Mouse (Mus musculus) hindbrain, embryonic 12.5 days (tissue): ENCODE data around the gene Arhgap4. TPM values are rescaled to one million over a fixed set of nuclear protein-coding genes. Genes with fewer than 3 reads are reported as not detected.

Source experiments
- ATAC-seq: fragments of 200-750 bp; cut with Nextera tagmentation; 2 replicates; pipeline ENCODE4 v1.8.0; 2017; ENCODE audit warnings: moderate TSS enrichment; ENCODE audit not compliant: low FRiP score
- H3K27ac ChIP-seq: fragments of 300-500 bp; sonication (generic); 2 replicates; pipeline ENCODE4 v1.5.1; 2016; ENCODE audit warnings: mild to moderate bottlenecking
- H3K27me3 ChIP-seq: fragments of 300-500 bp; sonication (generic); 2 replicates; pipeline ENCODE4 v1.6.1; 2016; ENCODE audit warnings: mild to moderate bottlenecking
- H3K36me3 ChIP-seq: fragments of 300-500 bp; sonication (generic); 2 replicates; pipeline ENCODE4 v1.6.1; 2016; ENCODE audit warnings: mild to moderate bottlenecking
- H3K4me1 ChIP-seq: fragments of 300-500 bp; sonication (generic); 2 replicates; pipeline ENCODE4 v1.6.1; 2016
- H3K4me2 ChIP-seq: fragments of 300-500 bp; sonication (generic); replicated peaks from 2 replicates; pipeline ENCODE4 v1.6.1; 2016; ENCODE audit warnings: mild to moderate bottlenecking
- H3K4me3 ChIP-seq: fragments of 300-500 bp; sonication (generic); 2 replicates; pipeline ENCODE4 v1.5.1; 2016; ENCODE audit warnings: mild to moderate bottlenecking
- H3K9ac ChIP-seq: fragments of 300-500 bp; sonication (generic); 2 replicates; pipeline ENCODE4 v1.6.1; 2016; ENCODE audit warnings: mild to moderate bottlenecking, moderate library complexity
- H3K9me3 ChIP-seq: fragments of 300-500 bp; sonication (generic); replicated peaks from 2 replicates; pipeline ENCODE4 v1.6.1; 2016; ENCODE audit warnings: mild to moderate bottlenecking
- WGBS: fragments of 180-500 bp; shearing (Covaris S2); methylation state at CpG from one replicate; pipeline ENCODE4 v1.1.7; 2016; 5-methylcytosine and 5-hydroxymethylcytosine counted together
- polyA plus RNA-seq: library from polyadenylated mRNA; unstranded; fragments of >200 nt; fragmentation: Nextera tagmentation; extraction: Ambion mirVana; gene quantifications from 2 replicates; pipeline ENCODE4 v1.2.1, GENCODE M21; 2016

Arhgap4 gene
- polyA plus RNA-seq, 1 experiment from 2014 or later, result 3.4 TPM

- H3K4me1 ChIP-seq, result no peaks in the 10 kb centered on the region
- no peak overlapping the region for H3K9ac ChIP-seq
- peak; percentile 62; the same call in 1 of the 2 replicates for ATAC-seq
- no peaks in the 10 kb centered on the region for H3K9me3 ChIP-seq
- no peak overlapping the region for H3K27ac ChIP-seq
- 36% methylated on average over 4 of the region's 4 CpGs for WGBS
- peaks cover 94% of the 10 kb centered on the region for H3K36me3 ChIP-seq
- H3K27me3 ChIP-seq, result no peaks in the 10 kb centered on the region
- H3K4me2 ChIP-seq, result no peak overlapping the region
- H3K4me3 ChIP-seq, result no peak overlapping the region
Measured at GRCm38 (mm10) chrX:73948647-73949046, 27.0 kb upstream of the Arhgap4 start.

DNA sequence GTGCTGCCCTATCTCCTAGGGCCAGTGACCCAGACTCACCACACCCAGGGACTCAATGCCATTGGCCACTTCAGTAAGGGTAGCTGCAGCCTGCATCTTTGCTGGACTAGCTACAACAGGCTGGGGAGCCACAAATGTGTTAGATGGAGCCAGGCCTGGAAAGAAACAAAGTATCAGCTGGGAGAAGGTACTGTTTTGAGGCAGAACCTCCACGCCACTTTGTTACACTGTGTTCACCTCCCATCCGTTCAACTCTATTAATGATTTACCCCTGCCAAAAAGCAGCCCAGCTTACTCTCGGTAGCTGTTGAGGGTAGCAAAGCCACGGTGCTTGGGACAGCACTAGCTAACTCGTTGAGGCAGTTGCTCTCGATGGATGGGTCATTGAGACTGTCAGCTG lies 25.2 kb upstream of the Arhgap4 start:
- Histone ChIP-seq H3K4me2 (no peak overlapping the region), H3K27me3 (no peaks in the 10 kb centered on the region), H3K4me3 (no peak overlapping the region), H3K36me3 (peaks cover 89% of the 10 kb centered on the region), H3K27ac (no peak overlapping the region), H3K4me1 (no peaks in the 10 kb centered on the region), H3K9me3 (no peaks in the 10 kb centered on the region), H3K9ac (no peak overlapping the region)
- 80% methylated on average over 6 of the region's 6 CpGs for WGBS
- ATAC-seq, result no peak

DNA sequence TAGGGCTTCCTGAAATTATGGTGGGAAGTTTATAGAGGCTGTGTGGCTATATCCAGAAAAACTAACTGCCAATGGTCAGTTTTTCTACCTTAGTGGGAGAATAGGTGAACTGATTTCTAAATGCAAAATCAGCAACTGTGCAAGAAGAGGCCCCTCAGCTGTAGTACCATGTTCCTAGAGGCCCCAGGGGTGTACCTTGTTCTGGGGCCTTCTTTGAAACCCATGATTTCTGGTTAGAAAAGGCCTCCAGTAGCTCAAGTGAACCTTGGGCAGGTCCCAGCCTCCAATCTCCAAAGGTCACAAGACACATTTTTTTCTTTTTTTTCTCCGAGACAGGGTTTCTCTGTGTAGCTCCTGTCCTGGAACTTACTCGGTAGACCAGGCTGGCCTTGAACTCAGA lies 20.6 kb upstream of the Arhgap4 start:
- Histone ChIP-seq H3K9me3 (no peaks in the 10 kb centered on the region), H3K4me3 (no peak overlapping the region), H3K27me3 (no peaks in the 10 kb centered on the region), H3K9ac (no peak overlapping the region), H3K27ac (no peak overlapping the region), H3K4me2 (no peak overlapping the region), H3K4me1 (no peaks in the 10 kb centered on the region), H3K36me3 (peaks cover 53% of the 10 kb centered on the region)
- 80% methylated on average over 2 of the region's 2 CpGs for WGBS
- no peak for ATAC-seq

DNA sequence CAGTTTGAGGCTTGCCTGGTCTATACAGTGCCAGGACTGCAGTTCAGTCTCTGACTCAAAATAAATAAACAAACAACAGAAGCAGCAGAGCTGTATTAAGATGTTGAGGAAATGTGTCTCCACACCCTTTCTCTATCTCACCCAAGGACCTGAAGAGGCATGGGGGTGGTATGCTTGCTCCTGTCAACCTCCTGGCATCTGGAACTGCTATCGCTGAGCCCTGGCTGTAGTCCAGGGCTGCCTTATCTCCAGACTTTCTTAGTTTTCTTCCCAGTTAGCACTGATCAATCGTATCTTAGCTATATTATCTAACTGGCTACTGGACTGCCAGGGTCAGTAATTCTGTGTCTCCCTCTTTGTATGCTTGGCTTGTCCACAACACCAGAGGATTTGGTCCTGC lies 20.2 kb upstream of the Arhgap4 start:
- WGBS, result 94% methylated on average over 2 of the region's 2 CpGs
- Histone ChIP-seq H3K9me3 (no peaks in the 10 kb centered on the region), H3K36me3 (peaks cover 49% of the 10 kb centered on the region), H3K4me2 (no peak overlapping the region), H3K27ac (no peak overlapping the region), H3K4me3 (no peak overlapping the region), H3K9ac (no peak overlapping the region), H3K4me1 (no peaks in the 10 kb centered on the region), H3K27me3 (no peaks in the 10 kb centered on the region)
- ATAC-seq, result no peak

DNA sequence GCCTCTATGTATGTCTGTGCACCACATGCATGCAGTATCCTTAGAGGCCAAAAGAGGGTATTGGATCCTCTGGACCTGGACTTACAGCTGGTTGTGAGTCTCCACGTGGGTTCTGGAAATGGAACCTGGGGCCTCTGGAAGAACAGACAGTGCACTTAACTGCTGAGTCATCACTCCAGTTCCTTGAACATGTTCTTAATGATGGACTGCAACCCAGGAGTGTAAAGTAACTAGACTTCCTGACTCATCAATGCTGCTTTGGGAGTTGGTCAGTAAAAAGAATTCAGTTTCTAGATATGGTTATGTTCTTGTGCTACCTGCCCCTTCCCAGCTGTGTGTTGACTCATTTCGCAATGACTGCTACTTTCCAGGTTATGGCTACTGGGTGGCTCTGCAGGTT lies 10.2 kb upstream of the Arhgap4 start:
- H3K9me3 ChIP-seq, result no peaks in the 10 kb centered on the region
- 80% methylated on average over 2 of the region's 2 CpGs for WGBS

DNA sequence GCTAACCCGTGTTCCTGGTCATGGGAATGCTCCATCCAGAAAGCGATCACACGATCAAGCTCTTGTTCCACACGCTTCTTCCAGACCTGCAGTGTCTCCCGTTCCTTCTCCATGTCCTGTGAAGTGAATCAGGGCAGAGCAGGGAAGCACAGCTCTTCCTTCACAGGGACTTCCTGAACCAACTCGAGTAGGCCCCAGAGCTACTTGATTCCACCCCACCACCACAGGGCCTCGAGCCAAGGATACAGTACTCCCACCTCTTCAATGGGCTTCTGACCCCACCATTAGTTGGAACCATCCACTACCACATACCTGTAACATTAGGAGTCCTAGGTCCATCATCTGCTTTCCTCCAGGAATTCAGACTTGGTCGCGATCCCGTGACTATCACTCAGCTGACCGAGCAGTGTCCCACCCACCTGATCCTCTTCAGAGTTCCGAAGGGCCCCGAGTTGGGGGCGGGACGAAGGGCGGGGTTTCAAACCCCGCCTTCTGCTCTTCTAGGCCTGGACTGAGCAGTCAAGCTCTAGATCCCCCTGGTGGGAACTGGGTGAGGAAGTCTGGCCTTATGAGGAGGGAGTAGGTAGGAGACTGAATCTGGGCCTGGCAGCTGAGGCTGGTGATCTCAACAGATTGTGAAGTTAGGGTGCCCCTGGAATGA lies 8.9 kb upstream of the Arhgap4 start, which contains the start of gene Renbp:
Gene Renbp, minus strand, starts transcription at position 449 of the 661 bp plus-strand sequence.
- peak within 1 kb of the TSS; percentile 31 for H3K4me2 ChIP-seq
- H3K36me3 ChIP-seq, result no peaks in the 10 kb centered on the region
- H3K27ac ChIP-seq, result no peak within 1 kb of the TSS
- no peaks in the 10 kb centered on the region for H3K27me3 ChIP-seq
- ATAC-seq, result peak; percentile 50; the same call in 1 of the 2 replicates
- H3K9me3 ChIP-seq, result no peaks in the 10 kb centered on the region
- no peaks in the 10 kb centered on the region for H3K4me1 ChIP-seq
- WGBS, result 40% methylated on average over 17 of the region's 17 CpGs
- no peak within 1 kb of the TSS for H3K9ac ChIP-seq
- H3K4me3 ChIP-seq, result no peak within 1 kb of the TSS

More for the DNA sequence above, 10.2 kb upstream of the Arhgap4 start:
- H3K4me1 ChIP-seq, result no peaks in the 10 kb centered on the region
- ATAC-seq, result no peak
- H3K27ac ChIP-seq, result no peak overlapping the region
- H3K4me2 ChIP-seq, result no peak overlapping the region
- no peak overlapping the region for H3K9ac ChIP-seq
- no peak overlapping the region for H3K4me3 ChIP-seq
- no peaks in the 10 kb centered on the region for H3K36me3 ChIP-seq
- H3K27me3 ChIP-seq, result no peaks in the 10 kb centered on the region

- Histone ChIP-seq H3K27ac (no peak overlapping the region), H3K27me3 (no peaks in the 10 kb centered on the region), H3K9me3 (no peaks in the 10 kb centered on the region), H3K4me1 (peaks cover 4% of the 10 kb centered on the region; the same call in 1 of the 2 replicates), H3K9ac (peak overlapping the region; percentile 60), H3K4me2 (peak overlapping the region; percentile 71), H3K4me3 (peak overlapping the region; percentile 51), H3K36me3 (0 out of 2 replicates have a peak, but pooled peaks cover 13% of the 10 kb centered on the region)
- 76% methylated on average over 7 of the region's 8 CpGs for WGBS
- ATAC-seq, result no peak
Measured at GRCm38 (mm10) chrX:73922550-73922882, 846 bp upstream of the Arhgap4 start.

DNA sequence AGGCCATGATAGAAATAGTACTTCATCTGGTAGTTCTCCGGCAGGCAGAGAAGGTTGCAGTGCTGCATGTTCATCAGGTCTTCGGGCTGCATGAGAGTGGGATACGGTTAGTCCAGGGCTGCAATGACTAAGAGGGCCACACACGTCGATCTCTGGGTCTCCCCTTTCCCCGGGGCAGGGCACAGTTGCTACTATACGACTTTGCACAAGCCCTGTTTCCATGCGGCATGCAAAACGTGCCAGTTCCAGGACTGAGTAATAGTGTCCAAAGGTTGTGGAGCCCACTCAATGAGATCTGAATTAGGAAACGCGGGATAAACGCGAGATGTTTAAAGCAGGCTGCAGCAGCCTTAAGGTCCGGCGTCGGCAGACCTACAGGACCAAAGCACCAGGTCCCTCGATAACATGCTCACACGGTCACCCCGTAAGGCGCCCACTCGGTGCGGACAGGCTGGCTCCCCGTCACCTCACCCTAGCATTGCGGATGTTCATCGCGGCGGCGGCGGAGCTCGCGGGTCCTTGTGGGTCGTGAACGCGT lies 316 bp downstream of the Arhgap4 start:
- 24% methylated on average over 34 of the region's 34 CpGs for WGBS
- H3K36me3 ChIP-seq, result 0 out of 2 replicates have a peak, but pooled peaks cover 13% of the 10 kb centered on the region
- peak overlapping the region; percentile 68 for H3K27ac ChIP-seq
- H3K9me3 ChIP-seq, result no peaks in the 10 kb centered on the region
- H3K4me1 ChIP-seq, result peaks cover 4% of the 10 kb centered on the region; the same call in 1 of the 2 replicates
- peak overlapping the region; percentile 71 for H3K4me2 ChIP-seq
- ATAC-seq, result peak; percentile 68
- peak overlapping the region; percentile 72 for H3K9ac ChIP-seq
- H3K4me3 ChIP-seq, result peak overlapping the region; percentile 51
- H3K27me3 ChIP-seq, result no peaks in the 10 kb centered on the region

DNA sequence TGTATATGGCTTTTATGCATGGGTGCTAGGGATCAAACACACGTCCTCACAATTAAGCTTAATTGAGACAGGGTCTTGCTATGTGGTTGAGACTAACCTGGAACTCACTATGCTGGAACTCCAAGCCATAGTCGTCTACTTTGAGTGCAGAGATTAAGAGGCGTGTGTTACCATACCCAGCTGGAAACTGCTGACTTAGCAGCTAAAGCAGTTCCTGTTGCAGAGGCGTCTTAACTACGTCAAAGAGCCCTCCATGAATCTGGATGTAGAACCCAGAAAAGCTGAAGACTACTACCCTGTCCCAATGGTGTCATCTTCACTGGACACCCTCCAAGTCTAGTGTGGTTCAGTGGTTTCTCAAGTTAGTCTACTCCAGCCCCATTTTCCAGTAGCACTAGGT lies 3.0 kb downstream of the Arhgap4 start:
- Histone ChIP-seq H3K9ac (no peak overlapping the region), H3K27me3 (no peaks in the 10 kb centered on the region), H3K9me3 (no peaks in the 10 kb centered on the region), H3K27ac (no peak overlapping the region), H3K4me3 (no peak overlapping the region), H3K36me3 (0 out of 2 replicates have a peak, but pooled peaks cover 13% of the 10 kb centered on the region), H3K4me2 (no peak overlapping the region), H3K4me1 (peaks cover 4% of the 10 kb centered on the region)
- ATAC-seq, result no peak
- WGBS, result 85% methylated on average over 5 of the region's 5 CpGs

GRCm38 (mm10) chrX:73916945-73917344 lies 4.7 kb downstream of the Arhgap4 start:
- no peak overlapping the region for H3K9ac ChIP-seq
- H3K27me3 ChIP-seq, result no peaks in the 10 kb centered on the region
- H3K4me3 ChIP-seq, result no peak overlapping the region
- no peak overlapping the region for H3K27ac ChIP-seq
- H3K9me3 ChIP-seq, result no peaks in the 10 kb centered on the region
- H3K4me2 ChIP-seq, result no peak overlapping the region
- no peak for ATAC-seq
- 80% methylated on average over 8 of the region's 8 CpGs for WGBS
- H3K36me3 ChIP-seq, result 0 out of 2 replicates have a peak, but pooled peaks cover 13% of the 10 kb centered on the region
- H3K4me1 ChIP-seq, result peaks cover 4% of the 10 kb centered on the region

- H3K9me3 ChIP-seq, result no peaks in the 10 kb centered on the region
- H3K36me3 ChIP-seq, result 0 out of 2 replicates have a peak, but pooled peaks cover 13% of the 10 kb centered on the region
- H3K4me1 ChIP-seq, result peaks cover 4% of the 10 kb centered on the region; the same call in 1 of the 2 replicates
- ATAC-seq, result peak; percentile 95
- H3K9ac ChIP-seq, result no peak overlapping the region; the same call in 1 of the 2 replicates
- 26% methylated on average over 31 of the region's 31 CpGs for WGBS
- H3K4me3 ChIP-seq, result peak overlapping the region; percentile 18; the same call in 1 of the 2 replicates
- peak overlapping the region; percentile 42 for H3K4me2 ChIP-seq
- peaks cover 2% of the 10 kb centered on the region; the same call in 1 of the 2 replicates for H3K27me3 ChIP-seq
- H3K27ac ChIP-seq, result peak overlapping the region; percentile 75
Measured at GRCm38 (mm10) chrX:73914827-73915703, 6.6 kb downstream of the Arhgap4 start.

DNA sequence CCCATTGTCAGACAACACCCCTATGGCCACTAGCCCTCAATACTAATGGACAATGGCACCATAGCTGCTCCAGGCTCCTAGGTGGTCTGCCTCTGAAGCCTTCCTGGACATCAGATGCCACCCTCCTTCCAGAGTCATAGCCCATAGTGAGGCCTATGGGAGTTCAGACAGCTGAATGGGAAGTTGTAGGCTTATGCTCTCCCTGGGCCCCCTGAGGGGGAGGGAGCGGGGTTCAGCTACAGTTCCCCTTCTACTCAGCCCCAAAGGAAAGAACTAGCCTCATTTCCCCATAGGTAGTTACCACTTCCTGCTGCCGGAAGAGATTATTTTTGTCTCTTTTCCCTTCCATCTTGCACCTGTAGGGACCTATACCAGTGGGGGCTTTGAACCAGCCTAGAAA lies 10.1 kb downstream of the Arhgap4 start:
- Histone ChIP-seq H3K4me1 (peaks cover 4% of the 10 kb centered on the region; the same call in 1 of the 2 replicates), H3K36me3 (no peaks in the 10 kb centered on the region), H3K4me2 (no peak overlapping the region), H3K27ac (no peak overlapping the region), H3K4me3 (no peak overlapping the region), H3K9me3 (no peaks in the 10 kb centered on the region), H3K27me3 (peaks cover 2% of the 10 kb centered on the region; the same call in 1 of the 2 replicates), H3K9ac (no peak overlapping the region)
- no peak for ATAC-seq
- WGBS, result 88% methylated on average over 2 of the region's 2 CpGs
